Mouse (Mus musculus): ENCODE results near the gene Esr2.
"Not testable (repeated sequence)": the region's sequence is repeated elsewhere in the genome, so short reads cannot be mapped to it uniquely, and the experiment has no call there.

Gene Esr2

GRCm38 (mm10) chr12:76136701-76137100 is 40.4 kb downstream of the Esr2 start:
- DNase-seq: no peak

GRCm38 (mm10) chr12:76133081-76133480 is 44.0 kb downstream of the Esr2 start:
- not testable (repeated sequence) for DNase-seq

DNA sequence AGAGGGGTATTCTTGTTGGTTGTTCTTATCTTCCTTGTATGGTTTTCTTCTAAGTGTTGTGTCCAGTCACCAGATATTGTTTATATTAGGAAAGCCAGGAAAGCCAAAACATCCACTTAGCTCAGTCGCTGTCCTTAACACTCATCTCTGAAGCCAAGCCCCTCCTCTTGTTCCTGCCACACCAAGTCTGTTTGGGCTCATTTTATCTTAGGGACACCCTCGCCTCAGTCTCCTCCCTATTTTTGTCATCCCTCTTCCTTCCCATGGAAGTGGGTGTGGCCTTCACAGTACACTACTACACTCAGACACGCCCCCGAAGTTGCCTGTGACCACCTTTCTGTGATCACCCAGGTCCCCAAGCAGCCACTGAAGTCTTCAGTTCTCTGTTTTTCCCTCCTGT is 44.5 kb downstream of the Esr2 start:
- DNase-seq: no peak

- no peak for DNase-seq
Observed at GRCm38 (mm10) chr12:76130891-76131290, 46.2 kb downstream of the Esr2 start.

GRCm38 (mm10) chr12:76130281-76130680 is 46.8 kb downstream of the Esr2 start:
- peak; percentile 51 for DNase-seq

GRCm38 (mm10) chr12:76128831-76129230 is 48.2 kb downstream of the Esr2 start:
- no peak for DNase-seq

DNA sequence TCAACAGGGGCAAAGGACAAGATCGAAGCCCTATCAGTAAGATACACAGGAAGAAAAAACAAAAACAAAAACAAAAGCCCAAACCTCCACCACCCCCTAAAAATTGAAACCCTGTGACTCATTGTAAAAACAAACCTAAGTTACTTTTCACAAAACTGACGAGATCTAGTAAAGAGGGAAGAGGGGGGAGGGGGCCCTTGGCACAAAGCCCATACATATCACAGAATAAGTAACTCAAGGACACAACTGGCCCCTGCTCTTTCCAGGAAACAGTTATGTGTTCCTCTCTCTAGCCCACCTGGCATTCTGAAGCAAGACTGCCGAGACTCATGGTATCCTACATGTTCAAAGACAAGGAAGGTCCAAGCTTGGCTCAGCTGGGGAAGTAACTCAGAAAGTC is 48.8 kb downstream of the Esr2 start:
- DNase-seq: no peak

- DNase-seq: no peak
Observed at GRCm38 (mm10) chr12:76123223-76123622, 53.8 kb downstream of the Esr2 start.

- no peak for DNase-seq
Observed at GRCm38 (mm10) chr12:76117632-76118153, 59.4 kb downstream of the Esr2 start.

DNA sequence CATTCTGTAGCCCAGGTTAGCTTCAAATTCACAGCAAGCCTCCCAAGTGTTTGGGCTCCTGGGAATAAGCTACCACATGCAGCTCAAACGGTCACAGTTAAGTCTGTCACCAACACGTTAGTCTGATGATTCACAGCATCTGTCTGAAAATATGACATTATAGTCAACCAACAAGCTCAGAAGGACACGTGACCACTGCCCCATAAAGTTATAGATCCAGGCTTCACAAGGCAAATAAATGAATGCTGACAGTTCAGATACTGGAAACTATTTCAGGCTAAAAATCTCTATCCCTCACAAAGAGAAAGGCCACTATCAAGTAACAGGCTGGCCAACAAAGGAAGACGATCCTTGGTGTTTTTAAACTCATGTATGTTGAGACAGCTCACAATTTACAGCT is 60.5 kb downstream of the Esr2 start:
- no peak for DNase-seq

DNA sequence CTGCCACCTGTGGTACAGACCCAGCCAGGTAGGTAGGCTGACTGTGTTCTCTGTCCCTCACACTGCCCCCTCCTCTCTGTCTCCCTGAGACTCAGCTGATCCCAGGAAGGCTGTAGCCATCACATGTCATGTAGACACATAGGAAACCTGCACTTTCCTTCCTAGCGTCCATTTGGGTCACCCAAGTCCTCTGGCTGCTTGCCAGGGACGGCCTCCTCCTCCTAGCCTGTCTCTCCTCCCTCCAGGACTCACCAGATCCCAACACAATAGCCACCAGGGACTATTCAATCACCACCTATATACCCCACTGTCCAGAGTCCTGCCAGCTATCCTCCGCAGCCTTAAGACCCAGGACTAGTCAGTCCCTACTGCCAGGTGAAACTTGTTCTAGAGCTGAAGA is 66.0 kb downstream of the Esr2 start:
- DNase-seq: no peak

DNA sequence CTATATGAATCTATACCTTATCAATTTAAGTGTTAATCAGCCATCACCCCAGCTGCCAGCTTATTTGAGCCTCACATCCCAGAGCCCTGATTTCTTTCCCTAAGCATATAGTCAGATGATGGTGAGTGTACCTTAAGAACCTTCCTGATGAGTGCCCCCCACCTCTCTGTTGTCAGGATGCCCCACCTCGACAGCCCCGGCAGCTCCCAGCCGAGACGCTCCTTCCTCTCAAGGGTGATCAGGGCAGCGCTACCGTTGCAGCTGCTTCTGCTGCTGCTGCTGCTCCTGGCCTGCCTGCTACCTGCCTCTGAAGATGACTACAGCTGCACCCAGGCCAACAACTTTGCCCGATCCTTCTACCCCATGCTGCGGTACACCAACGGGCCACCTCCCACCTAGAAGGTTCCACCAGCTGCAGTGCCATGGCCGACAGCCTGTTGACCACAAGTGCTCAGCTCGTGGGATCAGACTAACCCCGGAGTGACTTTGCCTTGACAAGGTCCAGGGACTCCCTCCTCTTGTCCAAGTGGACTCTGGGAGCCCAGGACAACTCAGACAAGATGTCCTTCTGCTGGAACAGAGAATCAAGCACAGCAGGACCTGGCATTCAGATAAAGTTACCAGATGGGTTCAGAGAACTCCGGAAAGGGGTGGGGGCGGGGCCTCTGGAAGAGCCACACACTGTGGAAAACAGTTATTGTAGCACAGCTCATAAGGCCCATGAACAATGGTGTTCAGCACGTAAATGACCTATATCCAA is 67.2 kb downstream of the Esr2 start:
- no peak for DNase-seq

DNA sequence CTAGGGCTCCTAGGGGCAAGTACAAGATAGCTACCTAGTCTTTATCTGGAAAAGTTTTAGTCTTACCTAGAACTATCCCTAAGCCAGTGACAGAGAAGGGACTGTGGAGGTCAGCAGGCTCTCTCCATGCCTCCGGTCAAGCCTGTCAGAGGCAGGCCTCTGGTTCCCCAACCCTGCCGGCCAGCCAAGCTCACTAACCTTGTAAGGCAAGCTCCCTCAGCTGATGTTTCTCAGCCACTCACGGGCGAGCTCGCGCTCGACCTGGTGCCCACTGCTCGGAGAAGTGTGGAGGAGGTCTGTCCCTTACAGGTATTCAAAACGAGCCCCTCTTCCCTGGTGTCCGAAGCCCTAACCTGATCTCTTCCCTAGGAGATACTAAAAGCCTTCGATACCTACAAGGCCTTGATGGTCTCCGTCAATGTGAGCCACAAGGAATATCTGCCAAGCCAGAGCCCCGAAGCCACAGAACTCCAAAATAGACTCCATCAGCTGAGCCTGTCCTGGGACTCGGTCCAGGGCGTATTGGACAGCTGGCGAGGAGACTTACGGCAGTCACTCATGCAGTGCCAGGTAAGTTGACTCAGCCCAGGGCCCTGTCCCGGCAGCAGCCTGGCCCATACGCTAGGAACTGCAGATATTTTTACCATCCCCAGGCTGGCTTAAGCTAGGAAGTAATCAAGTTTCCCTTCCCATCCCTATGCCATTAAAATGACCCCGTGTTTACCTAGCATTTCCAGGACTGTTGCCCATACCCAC is 72.3 kb downstream of the Esr2 start:
- no peak for DNase-seq

DNA sequence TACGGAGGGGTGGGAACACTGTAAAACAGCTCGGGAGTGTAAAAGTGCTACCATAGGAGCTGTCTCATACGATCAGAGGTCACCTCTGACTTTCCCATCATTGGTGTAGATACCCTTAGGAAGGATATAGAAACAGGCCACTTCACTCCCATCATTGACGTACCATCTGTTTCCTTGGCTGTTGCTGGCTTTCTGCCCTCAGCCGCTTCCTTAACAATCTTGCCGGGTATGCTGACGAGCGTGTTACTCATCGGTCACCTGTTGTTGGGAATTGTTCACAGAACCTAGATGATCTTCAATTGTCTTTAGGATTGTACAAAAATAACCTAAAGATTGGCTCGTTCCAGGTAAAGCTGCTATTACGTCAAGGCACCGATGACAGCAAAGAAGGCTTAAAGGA is 74.4 kb downstream of the Esr2 start:
- no peak for DNase-seq

GRCm38 (mm10) chr12:76095117-76096035 is 81.7 kb downstream of the Esr2 start:
- peak; percentile 67 for DNase-seq

DNA sequence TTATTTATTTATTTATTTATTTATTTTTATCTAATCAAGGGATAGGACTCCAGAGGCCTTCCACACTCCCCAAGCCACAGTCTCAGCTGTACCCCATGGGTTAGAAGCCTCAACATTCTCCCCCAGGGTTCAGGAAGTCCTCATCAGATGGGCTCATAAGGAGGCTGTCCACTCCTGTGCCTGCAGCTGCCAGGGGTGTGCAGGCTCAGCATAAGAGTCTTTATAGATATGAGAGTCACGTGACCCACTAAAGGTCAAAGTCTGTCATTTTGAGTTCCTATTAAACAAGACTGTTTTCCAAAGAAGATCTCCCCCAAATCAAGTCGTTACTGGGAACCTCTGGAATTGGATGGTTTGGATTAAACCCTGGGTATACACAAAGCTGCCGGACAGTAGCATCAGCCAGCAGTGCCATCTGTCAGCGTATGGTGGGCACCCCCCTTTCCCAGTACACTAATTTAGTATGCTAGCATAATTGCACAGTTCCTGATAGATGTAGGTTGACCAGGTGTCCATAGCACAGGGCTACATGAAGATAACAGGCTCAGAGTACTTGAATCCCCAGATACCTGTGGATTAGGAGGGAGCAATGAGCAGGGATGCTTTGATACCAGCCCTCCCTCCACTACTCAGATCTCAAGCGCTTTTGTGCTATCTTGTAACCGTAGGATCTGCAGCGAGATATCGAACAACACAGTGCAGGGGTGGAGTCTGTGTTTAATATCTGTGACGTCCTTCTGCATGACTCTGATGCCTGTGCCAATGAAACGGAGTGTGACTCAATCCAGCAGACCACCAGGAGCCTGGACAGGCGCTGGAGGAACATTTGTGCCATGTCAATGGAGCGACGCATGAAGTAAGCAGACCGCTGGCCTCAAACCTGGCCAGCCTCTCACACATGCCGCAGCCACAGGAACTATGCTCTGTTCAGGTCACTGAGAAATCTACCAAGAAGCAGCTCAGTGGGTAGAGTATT is 83.2 kb downstream of the Esr2 start:
- no peak for DNase-seq

DNA sequence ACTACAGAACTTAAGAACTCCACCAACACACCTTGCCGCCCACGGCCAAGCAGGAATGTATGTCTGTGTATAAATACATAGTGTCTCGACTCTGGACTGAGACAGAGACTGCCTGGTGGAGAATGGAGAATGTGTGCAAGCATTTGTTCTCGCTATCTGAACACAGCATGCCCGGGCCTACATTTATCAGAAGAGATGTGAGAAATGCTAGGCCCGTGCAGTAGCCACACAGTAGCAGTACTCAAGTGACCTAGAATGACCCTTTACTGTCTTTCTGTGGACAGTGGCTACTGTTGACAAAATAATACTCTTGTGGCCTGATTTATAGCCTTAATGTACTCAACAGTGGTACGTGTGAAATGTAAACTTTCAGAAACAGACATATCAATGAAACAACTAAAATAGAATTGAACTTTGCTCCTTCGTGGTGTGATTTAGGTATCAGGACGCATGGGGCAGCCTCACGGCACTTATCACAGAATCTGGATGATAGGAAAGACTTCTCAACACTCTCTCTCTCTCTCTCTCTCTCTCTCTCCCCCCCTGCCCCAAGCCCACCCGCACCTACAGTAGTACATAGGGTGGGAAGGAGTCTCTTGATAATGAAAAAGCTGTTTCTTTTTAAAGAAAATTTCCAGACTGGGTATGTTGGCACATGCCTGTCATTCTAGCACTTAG is 84.1 kb downstream of the Esr2 start:
- no peak for DNase-seq

DNA sequence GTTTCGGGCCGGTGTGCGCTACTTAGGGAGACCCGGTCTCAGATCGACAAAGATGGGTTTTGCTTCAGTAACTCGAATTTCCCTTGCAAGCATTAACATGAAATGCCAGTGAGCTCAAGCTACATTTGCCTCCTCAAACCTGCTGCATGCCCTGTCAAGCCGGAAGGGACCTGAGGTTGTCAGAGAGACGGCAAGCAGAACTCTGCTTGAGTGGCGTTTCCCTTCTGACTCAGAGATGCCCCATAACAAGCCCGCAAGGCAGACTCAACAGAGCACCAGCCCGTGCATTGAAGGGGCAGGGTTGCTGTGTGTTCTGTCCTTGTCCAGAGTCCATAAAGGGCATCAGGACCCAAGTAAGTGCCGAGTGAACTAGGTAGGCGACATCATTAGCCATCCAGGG is 90.0 kb downstream of the Esr2 start:
- peak; percentile 38 for DNase-seq

DNA sequence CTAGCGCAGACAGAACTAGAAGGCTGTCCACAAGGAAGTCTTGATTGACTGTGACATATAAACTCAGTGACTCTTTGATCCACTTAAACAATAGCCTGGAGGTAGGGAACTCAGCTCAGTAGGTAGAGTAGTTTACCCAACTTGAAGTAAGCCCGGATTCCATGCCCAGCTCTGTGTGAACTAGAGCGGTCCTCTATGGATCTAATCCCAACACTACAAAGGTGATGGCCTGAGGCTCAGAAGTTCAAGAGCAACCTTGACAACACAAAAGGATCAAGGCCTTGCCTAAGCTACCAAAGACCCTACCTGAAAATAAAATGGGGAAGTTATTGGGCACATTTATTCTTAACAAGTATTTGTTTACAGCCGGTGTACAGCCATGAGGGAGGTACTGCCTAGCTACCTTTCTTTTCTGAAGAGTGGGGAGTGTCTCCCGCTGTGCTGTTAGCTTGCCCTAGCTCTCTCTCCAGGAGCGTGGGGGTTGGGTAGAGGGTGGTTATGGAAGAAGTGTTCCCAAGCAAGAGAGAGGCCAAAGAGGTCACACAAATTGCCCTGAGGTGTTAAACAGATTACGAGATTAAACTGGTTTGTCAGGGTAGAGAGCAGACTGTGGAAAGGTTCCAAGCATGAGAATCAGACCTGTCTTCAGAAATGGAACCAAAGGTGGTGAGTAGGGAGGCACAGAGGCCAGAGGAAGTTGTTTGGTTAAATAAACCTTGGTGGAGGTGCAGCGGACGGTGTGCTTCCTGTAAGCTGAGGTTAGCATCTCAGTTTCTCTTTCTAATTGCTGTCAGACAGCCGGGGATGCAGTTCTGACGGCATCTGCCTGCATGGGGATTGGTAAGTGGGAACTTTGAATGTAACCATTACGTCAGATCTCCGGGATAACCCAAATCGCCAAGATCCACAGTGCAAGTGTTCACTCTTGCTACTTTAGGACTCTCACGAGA is 90.8 kb downstream of the Esr2 start:
- DNase-seq: peak; percentile 44

DNA sequence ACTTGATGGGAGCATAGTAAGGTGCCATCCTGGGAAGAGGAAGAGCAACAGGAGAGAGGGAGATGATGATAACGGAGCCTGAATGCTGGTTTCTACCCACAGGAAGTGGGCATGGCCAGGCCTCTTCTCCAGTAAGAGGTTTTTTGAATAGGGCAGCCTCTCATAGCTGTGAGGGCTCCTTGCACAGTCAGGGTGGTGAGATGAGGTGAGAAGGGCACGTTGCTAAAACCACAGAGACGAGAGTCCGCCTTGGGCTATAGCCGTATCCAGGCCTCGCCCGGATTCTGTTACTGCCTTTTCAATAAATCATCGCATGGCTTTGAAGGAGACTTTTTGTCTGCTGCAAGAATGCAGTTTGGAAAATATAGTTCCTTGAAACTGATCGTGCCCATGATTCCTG is 92.0 kb downstream of the Esr2 start:
- DNase-seq: no peak

All from thymus, postnatal 25 days (tissue).